25 mouse cellular contexts compared by ENCODE assay signal in the genomic region with DNA sequence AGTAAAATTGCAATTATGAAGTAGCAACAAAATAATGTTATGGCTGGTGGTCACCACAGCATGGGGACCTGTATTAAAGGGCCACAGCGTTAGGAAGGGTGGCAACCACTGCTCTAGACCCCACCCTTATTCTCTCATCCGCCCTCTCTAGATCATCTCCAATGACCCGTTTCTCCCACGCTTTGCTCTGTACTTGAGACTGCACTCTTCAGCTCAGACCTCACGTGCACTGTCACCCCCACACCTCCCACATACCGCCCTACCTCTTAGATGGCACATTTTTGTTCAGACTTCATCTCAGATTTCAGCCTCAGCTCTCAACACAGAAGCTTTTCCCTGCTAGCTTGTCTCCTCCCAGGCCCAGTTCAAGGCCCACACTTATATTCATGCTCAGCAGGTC. TPM values are rescaled to one million over a fixed set of nuclear protein-coding genes. Genes with fewer than 3 reads are reported as not detected.
"Had no signal": no experiment of that assay in that cellular context is flagged by ENCODE, and none has a peak within 500 bp of the region (broad histone marks: within the 10 kb centered on the region; RNA-seq: fewer than 3 reads in every experiment).

No protein-coding gene starts in this region.

- H3K27me3 ChIP-seq: hindbrain, embryonic 12.5 days; intestine, embryonic 15.5 days; limb, embryonic 12.5 days; liver, embryonic 13.5 days; liver, embryonic 15.5 days had no signal

- H3K27ac ChIP-seq: gastrocnemius, adult 2 months; heart, embryonic 10.5 days; hindbrain, embryonic 10.5 days; hindbrain, embryonic 12.5 days; hindbrain, embryonic 14.5 days; intestine, embryonic 15.5 days; layer of hippocampus, adult 2 months; left cerebral cortex, adult 2 months; limb, embryonic 10.5 days; limb, embryonic 12.5 days; liver, embryonic 13.5 days; liver, embryonic 15.5 days had no signal

- H3K4me3 ChIP-seq: gastrocnemius, adult 2 months; heart, embryonic 10.5 days; heart, embryonic 12.5 days; hindbrain, embryonic 10.5 days; hindbrain, embryonic 12.5 days; intestine, embryonic 15.5 days; layer of hippocampus, adult 2 months; left cerebral cortex, adult 2 months; limb, embryonic 10.5 days; limb, embryonic 12.5 days; liver, embryonic 13.5 days; liver, embryonic 15.5 days had no signal

- H3K9ac ChIP-seq: heart, embryonic 12.5 days; hindbrain, embryonic 12.5 days; hindbrain, embryonic 14.5 days; intestine, embryonic 15.5 days; limb, embryonic 12.5 days; liver, embryonic 13.5 days; liver, embryonic 15.5 days; liver, postnatal 0 days had no signal

- H3K4me1 ChIP-seq: heart, embryonic 10.5 days; heart, embryonic 12.5 days; hindbrain, embryonic 10.5 days; hindbrain, embryonic 12.5 days; intestine, embryonic 15.5 days; liver, embryonic 13.5 days; liver, embryonic 15.5 days had no signal

- DNase-seq: gastrocnemius, adult 2 months; gastrocnemius, postnatal 10 days; gastrocnemius, postnatal 25 days; heart, adult 18-20 months; heart, postnatal 10 days; heart, postnatal 4 days; liver; liver, embryonic 13.5 days; liver, postnatal 0 days had no signal

- ATAC-seq: forebrain, embryonic 16.5 days; hindbrain, embryonic 16.5 days; inflammation-experienced regulatory T-cells, adult 6 months; intestine, embryonic 15.5 days; intestine, postnatal 0 days; liver, postnatal 0 days had no signal

- H3K9me3 ChIP-seq: heart, embryonic 10.5 days; heart, embryonic 12.5 days; hindbrain, embryonic 10.5 days; hindbrain, embryonic 12.5 days; intestine, embryonic 15.5 days; limb, embryonic 10.5 days; limb, embryonic 12.5 days; liver, embryonic 13.5 days; liver, embryonic 15.5 days had no signal

- H3K4me2 ChIP-seq: heart, embryonic 12.5 days; hindbrain, embryonic 12.5 days; hindbrain, embryonic 14.5 days; intestine, embryonic 15.5 days; limb, embryonic 12.5 days; liver, embryonic 11.5 days; liver, embryonic 13.5 days; liver, embryonic 15.5 days had no signal

- H3K36me3 ChIP-seq: heart, embryonic 10.5 days; heart, embryonic 12.5 days; hindbrain, embryonic 10.5 days; hindbrain, embryonic 12.5 days; intestine, embryonic 15.5 days; limb, embryonic 10.5 days; limb, embryonic 12.5 days; liver, embryonic 13.5 days; liver, embryonic 15.5 days had no signal

RNA-seq across cellular contexts. Expression of a gene that starts 45.8 kb away (rescaled TPM):
- polyA plus RNA-seq: inflammation-experienced regulatory T-cells, adult 6 months had no signal
